Mouse (Mus musculus): ENCODE data around the gene Slc46a3. TPM values are rescaled to one million over a fixed set of nuclear protein-coding genes. Genes with fewer than 3 reads are reported as not detected.

Slc46a3 gene
- polyA plus RNA-seq (2014; fragmentation: Illumina TruSeq; extraction: RNeasy Lipid Tissue Mini Kit (QIAGEN cat#74804); ENCODE audit: low read depth, low replicate concordance): 38.4 TPM

DNA sequence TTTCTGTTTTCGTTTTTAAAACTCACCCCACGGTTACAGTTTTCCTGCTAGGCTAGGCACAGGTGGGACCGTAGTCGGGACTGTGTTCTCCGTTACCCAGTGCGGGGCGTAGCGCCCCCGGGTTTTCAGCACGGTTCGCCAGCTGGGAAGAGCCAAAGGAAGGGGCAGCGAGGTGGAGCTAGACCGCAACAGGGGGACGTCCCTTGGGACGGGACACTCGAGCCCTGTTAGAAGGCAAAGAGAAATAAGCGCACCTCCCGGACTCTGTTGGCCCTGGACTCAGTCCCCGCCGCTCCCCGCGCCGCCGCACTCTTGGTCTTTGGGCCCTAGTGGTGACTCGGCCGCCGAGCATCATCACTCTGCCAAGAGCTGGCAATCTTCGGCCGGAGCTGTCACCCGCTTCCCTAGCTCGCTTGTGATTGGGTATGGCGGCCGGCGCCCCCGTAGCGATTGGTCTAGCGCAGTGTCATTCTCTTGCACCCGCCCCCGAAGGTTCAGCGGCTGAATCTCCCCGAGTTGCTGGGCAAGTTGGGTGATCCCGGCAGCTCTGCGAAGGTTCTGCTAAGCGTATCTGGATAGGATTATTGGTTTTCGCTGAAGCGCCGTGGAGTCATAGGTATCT is at the start of gene Slc46a3:
Gene Slc46a3 (minus strand): TSS at position 361 of the 622 bp plus-strand sequence.

DNA sequence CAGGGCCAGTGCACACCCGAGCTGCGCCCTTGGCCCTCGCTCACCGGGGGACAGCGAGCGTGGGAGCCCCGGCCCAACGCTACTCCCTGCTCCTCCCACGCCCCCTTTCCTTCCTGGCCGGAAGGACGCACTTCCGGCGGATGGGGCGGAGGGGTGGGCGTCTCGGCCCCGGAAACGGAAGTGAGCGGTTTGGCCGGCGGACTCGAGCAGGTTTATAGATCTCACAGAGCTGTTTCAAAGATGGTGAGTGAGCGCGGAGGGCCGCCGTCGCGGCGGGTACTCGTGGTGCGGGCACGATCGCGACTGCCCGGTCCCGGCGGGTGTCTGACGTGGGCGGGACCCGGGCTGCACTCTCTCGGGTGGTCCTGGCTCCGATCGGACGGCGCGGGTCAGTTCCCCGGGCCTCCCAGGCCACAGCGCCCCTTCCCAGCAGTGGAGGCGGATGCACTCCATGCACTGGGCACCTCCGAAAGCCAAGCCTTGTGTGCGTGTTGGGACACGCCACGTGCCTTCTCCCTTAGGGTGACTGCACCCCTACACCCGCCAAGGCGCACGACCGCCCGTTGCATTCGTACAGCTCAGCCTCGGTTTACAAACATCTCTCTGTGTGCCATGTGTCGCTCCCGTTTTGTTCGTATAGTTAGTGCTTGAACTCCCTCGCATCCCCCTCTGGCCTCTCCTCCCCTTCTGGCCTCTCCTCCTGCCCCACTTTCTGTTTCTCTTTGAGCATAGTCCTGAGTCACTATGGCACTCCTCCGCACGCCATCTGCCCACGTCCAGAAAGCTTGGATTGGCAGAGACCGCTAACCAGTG is 34.0 kb downstream of the Slc46a3 start, which contains the start of gene Pomp:
Gene Pomp (plus strand): TSS at position 13 of the 813 bp plus-strand sequence.

Other genes with a start within 250 kb of the Slc46a3 start
- gene Flt1, start 168.8 kb downstream of the Slc46a3 start, polyA plus RNA-seq (2014; fragmentation: Illumina TruSeq; extraction: RNeasy Lipid Tissue Mini Kit (QIAGEN cat#74804); ENCODE audit: low read depth, low replicate concordance): 3.4 TPM
- 144 TPM for gene Pomp, start 34.4 kb downstream of the Slc46a3 start, polyA plus RNA-seq (2014; fragmentation: Illumina TruSeq; extraction: RNeasy Lipid Tissue Mini Kit (QIAGEN cat#74804); ENCODE audit: low read depth, low replicate concordance)
- gene Mtus2, start 62.5 kb upstream of the Slc46a3 start, polyA plus RNA-seq (2014; fragmentation: Illumina TruSeq; extraction: RNeasy Lipid Tissue Mini Kit (QIAGEN cat#74804); ENCODE audit: low read depth, low replicate concordance): 0.95 TPM